Mouse (Mus musculus): ENCODE measurements around the gene Ppp1r16b.

GRCm38 (mm10) chr2:158689640-158690039 is 24.4 kb downstream of the Ppp1r16b start:
- TF ChIP-seq CTCF (IDR thresholded peaks at IDR 0.05; ENCODE audit: borderline replicate concordance, control insufficient read depth, extremely low read depth, insufficient read depth, low read length, poor library complexity) (no peak), POLR2A (IDR thresholded peaks at IDR 0.05; ENCODE audit: control insufficient read depth, extremely low read depth, insufficient read depth, low read length, poor library complexity) (no peak)
